Mouse (Mus musculus) thymus, postnatal 10 days (tissue): Measurements from ENCODE around the gene Mrpl45.
A peak's percentile ranks its signal among the peaks of the same experiment; 100 is the strongest.

Source experiments
- DNase-seq, 2 experiments: peaks; one replicate each; pipeline ENCODE4 v3.0.0; 2021; ENCODE audit warnings: low spot score in 2 of 2

Gene Mrpl45

GRCm38 (mm10) chr11:97333896-97334295, 18.4 kb downstream of the Mrpl45 start:
- no peak for DNase-seq

GRCm38 (mm10) chr11:97334400-97334799, 18.9 kb downstream of the Mrpl45 start:
- no peak for DNase-seq

GRCm38 (mm10) chr11:97336238-97336637, 20.7 kb downstream of the Mrpl45 start:
- no peak for DNase-seq

GRCm38 (mm10) chr11:97336751-97337345, 21.3 kb downstream of the Mrpl45 start:
- no peak for DNase-seq

GRCm38 (mm10) chr11:97337363-97337762, 21.8 kb downstream of the Mrpl45 start:
- no peak for DNase-seq

GRCm38 (mm10) chr11:97338302-97338976, 22.9 kb downstream of the Mrpl45 start:
- DNase-seq = no peak

GRCm38 (mm10) chr11:97338977-97339315, 23.4 kb downstream of the Mrpl45 start:
- DNase-seq = no peak

- peak; percentile 21 to 31 for DNase-seq
Observed at GRCm38 (mm10) chr11:97343175-97343574, 27.7 kb downstream of the Mrpl45 start.

- DNase-seq = peak; percentile 20 to 61
Observed at GRCm38 (mm10) chr11:97343619-97344018, 28.1 kb downstream of the Mrpl45 start.

- DNase-seq = no peak
Observed at GRCm38 (mm10) chr11:97345446-97345845, 29.9 kb downstream of the Mrpl45 start.

GRCm38 (mm10) chr11:97346383-97346782, 30.9 kb downstream of the Mrpl45 start:
- no peak for DNase-seq

GRCm38 (mm10) chr11:97347291-97347690, 31.8 kb downstream of the Mrpl45 start:
- DNase-seq = no peak

GRCm38 (mm10) chr11:97350035-97350434, 34.5 kb downstream of the Mrpl45 start:
- DNase-seq = no peak

GRCm38 (mm10) chr11:97352027-97352684, 36.6 kb downstream of the Mrpl45 start, which contains the start of gene Gpr179:
Gpr179 (minus strand) TSS chr11:97352077.
- no peak for DNase-seq

GRCm38 (mm10) chr11:97352935-97353597, 37.5 kb downstream of the Mrpl45 start:
- no peak for DNase-seq

- DNase-seq = no peak
Observed at GRCm38 (mm10) chr11:97354646-97355045, 39.1 kb downstream of the Mrpl45 start.

- no peak for DNase-seq
Observed at GRCm38 (mm10) chr11:97355247-97355646, 39.7 kb downstream of the Mrpl45 start.

- peak; percentile 50 to 79 for DNase-seq
Observed at GRCm38 (mm10) chr11:97357663-97358062, 42.1 kb downstream of the Mrpl45 start.

GRCm38 (mm10) chr11:97361948-97362648, 46.6 kb downstream of the Mrpl45 start, which contains the start of gene Socs7:
Socs7 (plus strand) TSS chr11:97362551.
- DNase-seq = peak; percentile 86 to 96

GRCm38 (mm10) chr11:97362649-97362942, 47.1 kb downstream of the Mrpl45 start:
- peak; percentile 10 to 44 for DNase-seq

GRCm38 (mm10) chr11:97362943-97363643, 47.6 kb downstream of the Mrpl45 start:
- peak; percentile 14 to 37 for DNase-seq
